Mouse (Mus musculus) large intestine, adult 2 months (tissue): Measurements from ENCODE around the gene Jag2. TPM values are rescaled to one million over a fixed set of nuclear protein-coding genes. Genes with fewer than 3 reads are reported as not detected.

Experiments used
- DNase-seq: peaks from one replicate; pipeline ENCODE4 v3.0.0-alpha.2; 2012; ENCODE audit warnings: low read depth, low spot score
- WGBS: fragments of 180-500 bp; shearing (Covaris S2); methylation state at CpG from one replicate; pipeline ENCODE4 v1.1.7; 2018; 5-methylcytosine and 5-hydroxymethylcytosine counted together
- polyA plus RNA-seq: library from polyadenylated mRNA; depleted of rRNA; stranded (reverse); fragments of >200 nt; gene quantifications from 2 replicates; pipeline ENCODE4 v1.2.3, GENCODE M21; 2012

Jag2 gene
- polyA plus RNA-seq, 1 experiment: 4.6 TPM

DNA sequence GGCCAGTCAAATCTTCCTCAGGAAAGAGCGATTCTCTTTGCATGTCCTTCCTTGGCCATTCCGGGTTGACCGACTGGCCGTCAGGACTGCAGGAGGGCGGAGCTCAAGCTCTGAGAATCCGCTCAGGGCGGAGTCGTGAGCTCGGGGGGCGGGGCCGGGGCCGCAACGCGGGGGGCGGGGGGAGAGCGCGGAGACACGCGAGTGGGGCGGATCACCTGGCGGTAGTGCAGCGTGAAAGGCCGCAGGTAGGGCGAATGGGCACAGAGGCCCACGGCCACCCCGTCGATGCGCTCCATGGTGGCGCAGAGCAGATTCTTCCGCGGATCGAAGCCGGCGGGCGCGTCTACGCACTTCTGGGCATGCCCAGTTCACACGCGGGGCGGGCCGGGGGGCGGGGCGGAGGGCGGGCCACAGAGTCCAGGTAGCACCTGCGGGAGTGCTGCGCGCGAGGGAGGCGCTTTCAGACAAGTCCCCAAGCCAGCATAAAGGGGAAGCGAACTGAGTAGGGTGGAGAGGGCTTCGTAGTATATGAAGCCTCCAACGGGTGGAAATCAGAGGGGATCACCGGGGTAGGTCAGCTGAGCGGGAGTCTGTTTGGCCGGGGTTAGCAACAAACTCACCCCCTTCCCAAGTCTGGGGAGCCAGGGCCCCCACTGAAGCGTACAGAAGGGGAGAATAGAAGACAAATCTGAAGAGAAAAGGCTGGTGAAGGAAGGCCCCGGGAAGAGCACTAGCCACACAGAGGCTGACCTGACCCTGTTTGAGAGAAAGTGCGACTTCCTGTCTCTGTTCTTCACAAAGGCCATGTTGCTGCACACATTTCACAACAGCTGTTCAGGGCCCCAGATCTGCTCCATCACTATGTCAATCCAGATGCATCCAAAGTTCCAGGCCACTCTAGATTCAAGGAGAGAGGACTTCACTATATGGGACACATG, 12.5 kb upstream of the Jag2 start, which contains the start of gene Nudt14:
Gene Nudt14 (minus strand): TSS at position 349 of the 938 bp plus-strand sequence.
- no peak for DNase-seq
- 2% methylated on average over 55 of the region's 58 CpGs for WGBS

DNA sequence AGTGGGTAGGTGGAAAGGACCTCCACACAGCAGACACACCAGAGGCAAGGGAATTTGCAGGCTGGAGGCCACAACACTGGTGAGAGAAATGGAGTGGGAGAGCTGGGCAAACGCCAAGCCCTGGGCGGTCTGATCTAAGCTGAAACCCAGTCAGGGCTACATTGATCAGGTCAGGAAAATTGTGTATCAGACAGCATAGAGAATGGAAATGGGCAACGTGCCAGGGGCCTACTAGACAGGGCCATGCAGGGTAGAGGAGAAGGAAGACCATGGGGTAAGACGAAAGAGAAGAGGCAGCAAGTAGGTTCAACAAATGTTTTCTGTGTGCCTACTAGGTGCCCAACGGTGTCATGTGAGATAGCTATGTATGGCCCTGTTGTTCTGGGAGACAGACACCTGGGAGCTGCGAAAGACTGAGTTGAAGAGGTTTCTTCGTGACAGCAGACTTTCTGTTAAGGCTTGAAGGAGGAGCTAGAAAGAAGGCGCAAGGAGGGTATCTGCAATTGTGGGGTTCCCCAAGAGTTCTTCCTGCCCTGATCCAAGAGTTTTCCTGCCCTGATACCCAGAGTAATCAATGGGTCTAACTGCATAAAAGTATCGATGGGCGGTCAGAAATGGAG, 11.7 kb upstream of the Jag2 start:
- 29% methylated on average over 10 of the region's 10 CpGs for WGBS

DNA sequence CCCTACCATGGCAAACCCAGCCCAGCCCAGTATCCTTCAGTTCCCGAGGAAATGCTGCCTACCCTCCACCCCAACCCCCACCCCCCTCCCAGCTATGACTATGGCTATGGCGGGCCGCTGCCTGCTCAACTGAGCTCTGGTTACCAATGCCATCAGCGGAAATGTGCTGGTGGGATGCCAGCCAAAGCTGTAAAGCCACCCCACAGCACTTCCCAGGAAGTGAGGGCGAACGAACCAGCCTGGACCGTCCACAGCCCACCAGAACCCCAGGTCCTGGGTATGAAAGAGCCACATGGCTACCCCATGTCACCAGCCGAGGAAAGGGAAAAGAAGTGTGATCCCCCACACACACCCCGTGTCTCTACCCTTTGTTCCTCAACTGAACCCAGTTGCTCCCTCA, 11.1 kb upstream of the Jag2 start:
- 74% methylated on average over 9 of the region's 9 CpGs for WGBS
- DNase-seq: no peak

More for the DNA sequence above, 11.7 kb upstream of the Jag2 start:
- no peak for DNase-seq

DNA sequence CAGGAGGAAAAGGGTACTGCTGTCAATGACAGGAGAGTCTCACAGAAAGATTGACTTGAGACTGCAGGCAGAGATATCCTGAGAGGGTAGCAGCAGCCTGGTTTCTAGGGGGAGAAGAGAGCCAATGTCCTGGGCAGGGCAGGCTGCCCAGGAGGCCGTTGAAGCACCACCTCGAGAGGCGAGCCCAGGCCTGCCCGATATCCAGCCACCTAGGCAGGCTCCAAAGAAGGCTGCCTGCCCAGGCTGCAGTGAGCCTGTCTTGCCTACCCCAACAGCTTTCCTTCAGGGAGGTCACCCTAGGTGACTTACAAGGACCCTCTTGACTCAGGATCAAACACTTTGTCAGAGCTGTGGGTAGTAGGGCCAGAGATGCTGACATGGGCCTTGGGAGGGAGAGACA, 10.7 kb upstream of the Jag2 start:
- 93% methylated on average over 4 of the region's 4 CpGs for WGBS
- no peak for DNase-seq

DNA sequence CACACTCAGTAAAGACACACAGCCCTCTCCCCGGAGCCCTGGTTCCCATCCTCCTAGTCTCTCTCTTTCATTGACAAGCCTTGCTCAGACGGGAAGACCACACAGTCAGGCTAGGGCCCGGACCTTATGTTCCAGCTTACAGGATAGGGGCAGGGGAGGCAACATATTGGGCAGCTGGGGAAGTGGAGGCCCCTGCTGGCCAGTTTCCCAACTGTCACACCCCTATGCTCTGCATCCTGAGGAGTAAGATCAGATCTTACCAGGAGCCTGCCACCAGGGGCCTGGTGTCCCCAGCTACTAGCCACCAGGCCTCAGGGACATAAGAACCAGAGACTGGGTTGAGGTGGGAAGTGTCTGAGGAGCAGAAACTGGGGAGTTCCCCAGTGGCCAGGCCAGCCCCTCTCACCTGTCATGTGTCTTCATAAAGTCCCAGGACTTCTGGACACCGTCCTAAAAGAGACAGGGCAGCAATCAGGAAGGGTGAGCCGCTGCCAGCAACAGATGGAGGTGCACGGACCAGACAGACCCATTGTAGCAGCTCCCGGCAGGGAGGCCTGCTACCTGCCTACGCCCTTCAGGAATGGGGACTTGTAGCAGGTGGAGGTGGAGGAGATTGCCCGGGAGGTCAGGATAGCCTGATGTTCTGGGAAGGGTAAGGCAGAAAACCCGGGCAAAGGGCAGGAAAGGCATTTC, 9.4 kb upstream of the Jag2 start:
- no peak for DNase-seq
- 67% methylated on average over 10 of the region's 10 CpGs for WGBS

DNA sequence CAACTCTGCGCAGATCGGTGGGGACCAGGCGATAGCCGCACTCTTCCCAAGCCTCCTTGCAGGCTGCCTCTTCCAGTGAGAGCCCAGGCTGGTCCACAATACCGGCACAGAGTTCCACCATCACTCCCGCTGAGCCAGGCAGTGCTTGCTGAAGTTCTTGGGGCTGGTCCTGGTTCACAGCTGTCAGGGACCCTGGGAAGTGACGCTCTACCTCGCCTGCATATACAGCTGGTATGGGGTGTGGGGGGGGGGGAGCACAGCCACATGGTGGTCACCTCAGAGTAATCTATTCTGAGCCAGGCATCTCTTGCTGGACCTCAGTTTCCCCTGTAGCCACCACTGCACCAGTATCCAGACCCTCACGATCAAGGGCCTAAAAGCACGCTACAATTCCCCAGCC, 8.8 kb upstream of the Jag2 start:
- 88% methylated on average over 10 of the region's 10 CpGs for WGBS
- no peak for DNase-seq

DNA sequence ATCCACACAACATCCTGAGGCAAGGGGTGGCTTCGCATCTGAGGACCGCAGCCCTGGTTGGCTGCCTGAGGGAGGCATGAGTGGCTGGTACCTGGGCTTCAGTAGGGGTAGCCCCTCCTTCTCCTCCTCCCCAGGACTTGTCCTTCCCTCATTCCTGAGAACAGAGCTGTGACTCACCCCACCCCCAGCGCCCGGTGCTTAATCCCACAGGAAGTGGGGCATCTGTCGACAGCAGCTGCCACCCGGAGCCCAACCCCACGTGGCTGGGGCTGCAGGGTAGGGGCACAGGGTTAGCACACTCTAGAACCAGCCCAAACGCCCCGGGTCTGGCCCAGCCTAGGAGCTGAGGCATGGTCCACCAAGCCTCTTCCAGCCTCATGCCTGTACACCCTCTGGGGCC, 8.3 kb upstream of the Jag2 start:
- 60% methylated on average over 9 of the region's 9 CpGs for WGBS
- no peak for DNase-seq

DNA sequence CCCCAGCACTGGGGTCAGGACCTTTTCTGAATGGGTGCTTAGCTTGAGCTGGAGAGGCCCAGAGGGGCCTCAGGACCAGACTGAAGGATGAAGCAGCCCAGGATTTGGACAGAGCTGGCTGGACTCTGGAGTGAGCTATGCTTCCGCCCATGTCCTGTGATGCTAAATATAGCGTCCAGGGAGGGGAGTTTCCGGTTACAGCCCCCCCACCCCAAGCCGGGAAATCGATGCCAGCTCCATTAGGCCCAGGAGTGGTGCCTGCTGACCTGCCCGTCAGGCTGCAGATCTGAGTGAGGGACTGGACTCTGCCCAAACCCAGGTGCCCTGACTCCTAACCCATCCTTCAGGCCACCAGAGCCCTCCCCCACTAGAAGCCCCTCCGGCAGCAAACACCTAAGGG, 3.1 kb upstream of the Jag2 start:
- no peak for DNase-seq
- 47% methylated on average over 7 of the region's 7 CpGs for WGBS

DNA sequence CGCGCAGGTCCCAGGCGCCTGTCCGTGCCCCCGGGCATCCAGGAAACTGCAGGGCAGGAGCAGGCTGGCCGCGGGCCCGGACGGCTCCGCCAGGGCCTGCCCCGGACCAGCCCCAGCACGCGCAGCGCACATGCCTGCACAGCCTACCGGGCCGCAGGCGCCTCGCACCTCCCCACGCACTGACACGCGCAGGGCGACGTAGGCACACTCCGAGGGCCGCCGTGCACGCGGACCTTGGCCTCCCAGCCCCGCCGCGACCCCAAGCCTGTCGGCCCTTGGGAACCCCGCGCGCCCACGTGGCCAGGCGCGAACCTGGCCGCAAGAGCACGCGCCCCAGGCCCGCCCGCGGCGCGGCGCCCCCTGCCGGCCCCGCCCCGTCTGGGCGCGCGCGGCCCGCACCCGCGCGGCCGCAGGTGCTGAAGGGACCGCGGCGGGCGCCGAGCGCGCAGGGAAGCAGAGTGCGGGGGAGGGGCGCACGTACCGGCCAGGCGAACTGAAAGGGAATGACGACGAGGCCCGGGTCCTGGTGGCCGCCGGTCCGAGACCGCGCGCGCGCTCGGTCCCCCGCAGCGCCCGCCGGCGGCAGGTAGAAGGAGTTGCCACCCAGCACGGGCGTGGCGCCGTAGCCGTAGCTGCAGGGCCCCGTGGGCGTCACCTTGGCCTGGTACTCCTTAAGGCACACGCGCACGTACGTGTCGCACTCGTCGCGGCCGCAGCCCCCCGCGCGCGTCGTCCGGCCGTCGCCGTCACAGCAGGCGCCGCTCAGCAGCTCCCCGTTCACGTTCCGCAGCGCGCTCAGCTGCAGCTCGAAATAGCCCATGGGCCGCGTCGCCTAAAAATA, 955 bp downstream of the Jag2 start:
- 2% methylated on average over 124 of the region's 124 CpGs for WGBS

DNA sequence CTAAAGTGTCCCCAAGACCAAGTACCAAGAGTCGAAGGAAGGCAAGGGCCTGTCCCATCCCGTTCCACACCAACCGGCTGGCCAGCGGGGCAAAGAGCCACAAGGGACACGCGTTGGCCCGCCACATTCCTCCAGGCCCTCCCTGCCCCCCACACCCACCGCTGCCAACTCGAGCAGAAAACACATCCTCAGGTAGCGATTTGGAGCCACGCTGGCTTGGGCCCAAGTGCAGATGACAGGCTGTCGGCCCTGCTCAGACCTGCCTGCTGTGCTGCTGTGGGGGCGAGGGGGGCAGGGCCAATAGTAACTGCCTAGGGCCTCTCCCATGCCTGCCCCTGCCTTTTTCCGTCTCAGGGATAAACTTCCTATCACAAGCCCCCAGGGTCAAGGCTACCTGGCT, 2.3 kb downstream of the Jag2 start:
- no peak for DNase-seq
- 79% methylated on average over 14 of the region's 14 CpGs for WGBS

More for the DNA sequence above, 955 bp downstream of the Jag2 start:
- DNase-seq: no peak

DNA sequence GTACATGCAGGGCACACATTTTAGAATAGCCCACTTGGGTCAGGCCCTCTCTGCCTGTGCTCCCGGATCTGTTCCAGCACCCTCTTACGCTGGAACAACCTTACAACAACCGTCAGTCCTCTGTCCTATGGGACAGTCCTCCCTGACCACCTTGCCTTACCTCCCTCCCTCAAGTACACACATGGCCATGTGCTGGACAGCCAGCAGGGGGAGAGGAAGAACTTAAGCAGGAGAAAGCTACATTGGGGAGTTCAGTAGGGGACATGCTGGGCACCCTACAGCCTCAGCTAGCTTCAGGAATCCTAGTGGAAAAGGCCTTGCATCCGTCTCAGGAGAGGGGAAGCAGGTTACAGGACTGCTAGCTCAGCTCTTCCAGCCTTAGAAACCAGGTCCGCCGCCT, 3.6 kb downstream of the Jag2 start:
- no peak for DNase-seq
- 93% methylated on average over 6 of the region's 6 CpGs for WGBS

DNA sequence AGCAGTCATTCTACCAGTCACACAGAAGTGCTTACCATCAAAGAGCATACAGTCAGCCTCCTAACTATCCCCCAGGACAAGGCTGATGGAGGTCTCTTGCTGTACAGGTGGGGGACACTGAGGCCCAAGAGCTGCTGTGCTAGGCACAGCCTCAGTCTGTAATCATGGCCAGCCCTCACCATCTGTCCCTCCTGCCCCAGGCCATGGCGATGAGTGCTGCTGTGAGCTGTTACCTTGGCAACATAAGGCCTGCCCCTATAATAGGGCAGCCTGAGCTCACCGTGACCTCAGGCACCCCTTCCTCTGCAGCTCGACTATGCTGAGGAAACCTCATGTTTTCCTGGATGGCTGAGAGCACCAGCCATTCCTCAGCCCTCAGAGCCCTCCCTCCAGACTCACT, 7.0 kb downstream of the Jag2 start:
- no peak for DNase-seq
- WGBS: 72% methylated on average over 3 of the region's 3 CpGs

DNA sequence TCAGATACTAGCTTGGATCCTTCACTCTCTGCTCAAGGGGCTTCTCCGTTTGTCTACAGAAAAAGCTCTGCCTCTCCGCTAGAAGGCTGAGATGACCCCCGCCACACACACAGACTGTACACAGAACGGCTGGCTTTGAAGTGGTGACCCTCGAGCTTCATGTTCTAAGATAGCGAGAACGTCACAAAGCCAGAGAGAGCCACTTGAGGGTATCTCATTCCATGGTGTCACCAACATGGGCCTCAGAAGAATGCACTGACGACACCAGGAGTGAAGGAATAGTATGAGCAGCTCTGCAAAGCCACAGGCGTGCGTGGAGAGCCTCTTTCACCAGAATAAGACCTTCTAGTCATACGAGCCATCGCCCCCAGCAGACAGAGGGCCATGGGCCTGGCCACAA, 8.1 kb downstream of the Jag2 start:
- WGBS: 91% methylated on average over 12 of the region's 12 CpGs
- no peak for DNase-seq

DNA sequence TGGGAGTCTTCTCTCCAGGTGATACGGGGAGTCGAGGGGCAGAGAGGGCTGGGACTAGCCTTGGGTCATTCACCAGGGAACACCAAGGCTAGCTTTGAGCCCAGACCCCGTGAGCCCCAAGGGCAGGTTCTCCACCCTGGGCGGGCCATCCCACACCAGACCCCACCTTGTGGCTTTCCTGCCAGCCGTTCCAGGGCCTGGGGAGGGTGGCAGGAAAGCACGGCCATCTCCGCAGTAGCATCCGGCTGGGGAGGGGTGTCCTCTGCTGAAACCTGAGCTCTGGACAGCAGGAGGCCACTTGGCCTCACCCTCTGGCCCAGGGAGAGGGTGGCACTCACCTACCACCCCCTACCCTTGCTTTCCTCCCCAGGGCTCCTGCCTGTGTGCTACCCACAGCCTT, 11.7 kb downstream of the Jag2 start:
- 70% methylated on average over 8 of the region's 8 CpGs for WGBS
- DNase-seq: no peak

DNA sequence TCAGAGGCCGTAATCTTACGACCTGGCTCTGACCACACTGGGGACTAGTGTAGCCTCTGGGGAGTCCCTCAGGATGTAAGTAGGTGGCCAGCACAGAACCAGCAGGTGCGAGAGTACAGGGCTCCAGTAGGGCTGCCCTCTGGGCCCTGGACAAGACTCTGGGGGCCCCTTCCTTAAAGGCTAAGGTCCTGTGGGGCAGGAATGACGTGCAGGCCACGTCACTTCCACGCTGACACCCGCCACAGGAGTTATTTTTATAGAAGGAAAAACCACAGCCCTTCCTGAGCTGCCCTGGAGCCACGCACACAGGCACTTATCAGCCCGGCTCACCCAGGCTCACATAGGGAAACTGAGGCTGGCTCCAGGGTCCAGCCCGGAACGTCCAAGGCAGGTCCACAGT, 12.1 kb downstream of the Jag2 start:
- DNase-seq: no peak
- 71% methylated on average over 11 of the region's 11 CpGs for WGBS

DNA sequence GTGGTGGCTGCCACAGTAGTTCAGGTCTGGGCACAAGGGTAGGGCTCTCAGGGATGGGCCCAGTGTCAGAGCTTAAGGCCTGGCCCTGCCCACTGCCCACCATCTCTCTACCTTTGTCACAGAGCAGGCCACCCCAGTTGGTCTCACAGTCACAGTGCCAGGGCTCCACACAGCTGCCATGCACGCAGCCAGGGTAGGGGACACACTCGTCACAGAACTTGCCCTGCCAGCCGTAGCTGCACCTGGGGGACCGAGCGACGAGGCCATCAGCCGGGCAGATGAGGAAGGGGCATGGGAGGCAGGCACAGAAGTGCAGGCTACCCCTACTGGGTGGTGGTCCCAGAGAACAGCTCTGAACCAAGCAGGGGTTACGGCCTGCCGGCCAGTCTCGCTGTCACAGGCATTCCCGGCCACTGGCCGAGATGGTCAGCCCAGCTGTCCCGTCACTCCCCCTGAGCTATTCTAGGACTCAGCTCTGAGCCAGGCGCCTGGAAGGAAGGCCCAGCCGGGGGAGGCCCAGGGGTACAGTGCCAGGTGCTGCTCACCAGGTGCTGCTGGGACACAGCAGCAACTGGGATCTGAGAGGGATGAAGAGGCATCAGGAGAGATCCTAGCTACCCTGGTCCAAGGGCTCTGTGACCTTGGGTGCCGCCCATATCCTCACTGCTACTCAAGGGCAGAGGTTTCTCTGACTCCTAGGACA, 12.7 kb downstream of the Jag2 start:
- DNase-seq: no peak
- 84% methylated on average over 16 of the region's 16 CpGs for WGBS

DNA sequence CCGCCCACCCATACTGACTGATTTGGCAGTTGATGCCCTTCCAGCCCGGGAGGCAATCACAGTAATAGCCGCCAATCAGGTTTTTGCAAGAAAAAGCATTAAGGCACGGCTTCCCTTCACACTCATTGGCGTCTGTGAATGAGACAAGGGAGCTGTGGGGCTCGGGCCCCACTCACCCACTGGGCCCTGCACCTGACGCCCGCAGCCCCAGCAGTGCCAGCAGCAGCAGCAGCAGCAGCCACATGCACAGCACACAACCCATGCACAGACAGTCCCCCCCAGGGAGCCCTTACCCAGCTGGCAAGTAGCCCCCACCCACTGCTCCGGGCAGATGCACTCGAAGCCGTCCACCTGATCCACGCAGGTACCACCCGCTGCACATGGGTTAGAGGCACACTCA, 14.0 kb downstream of the Jag2 start:
- no peak for DNase-seq
- WGBS: 54% methylated on average over 13 of the region's 13 CpGs

DNA sequence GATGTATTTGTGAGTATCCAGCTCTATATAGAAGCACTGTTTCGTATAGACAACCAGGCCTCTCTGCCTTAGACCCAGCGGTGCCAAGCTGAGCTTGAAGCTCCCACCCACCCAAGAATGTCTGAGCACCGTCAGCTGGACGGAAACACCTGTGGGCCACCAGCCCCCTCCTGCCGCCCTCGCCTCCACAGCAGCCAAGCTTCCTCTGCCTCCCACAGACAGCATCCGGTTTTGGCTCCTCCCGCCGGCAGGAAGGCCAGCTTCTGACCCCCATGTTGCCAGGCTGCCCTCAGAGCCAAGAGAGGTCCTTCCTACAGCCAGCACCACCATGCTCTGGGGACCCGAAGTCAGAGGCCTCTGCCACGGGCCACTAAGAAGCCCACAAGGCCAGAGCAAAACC, 15.0 kb downstream of the Jag2 start:
- 79% methylated on average over 11 of the region's 11 CpGs for WGBS
- DNase-seq: no peak
